Mouse (Mus musculus) heart, adult 18-20 months (tissue): ENCODE results near the gene Tle3. TPM values are rescaled to one million over a fixed set of nuclear protein-coding genes. Genes with fewer than 3 reads are reported as not detected.

Experiments used
- DNase-seq, 2 experiments: peaks; one replicate each; pipeline ENCODE4 v3.0.0; 2021 to 2022; ENCODE audit warnings: mixed read lengths in 1 of 2
- total RNA-seq, 2 experiments: library from RNA; stranded (reverse); gene quantifications; 2 replicates each; pipeline ENCODE4 v1.2.3; 2021

Gene Tle3
- total RNA-seq, 2 experiments from 2014 or later: 15.2 to 21.9 TPM

DNA sequence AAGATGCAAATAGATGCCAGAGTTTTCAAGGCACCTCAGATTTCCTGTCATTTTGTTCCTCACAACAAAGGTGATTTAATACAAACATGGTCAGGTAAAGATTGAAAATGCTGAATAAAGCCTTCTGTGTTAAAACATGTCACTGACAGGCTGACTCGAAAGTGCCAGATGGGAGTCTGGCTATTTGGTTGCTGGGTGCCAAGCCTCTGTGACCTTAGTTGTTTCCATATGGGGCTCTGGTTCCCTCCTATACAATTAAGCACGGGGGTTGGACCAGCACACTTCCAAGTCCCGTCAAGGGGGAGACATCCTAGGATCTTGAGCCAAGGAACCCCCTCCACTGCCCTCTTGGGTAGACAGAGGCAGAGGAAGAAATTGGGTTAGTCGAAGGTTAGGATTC, 13.2 kb upstream of the Tle3 start:
- DNase-seq: no peak

DNA sequence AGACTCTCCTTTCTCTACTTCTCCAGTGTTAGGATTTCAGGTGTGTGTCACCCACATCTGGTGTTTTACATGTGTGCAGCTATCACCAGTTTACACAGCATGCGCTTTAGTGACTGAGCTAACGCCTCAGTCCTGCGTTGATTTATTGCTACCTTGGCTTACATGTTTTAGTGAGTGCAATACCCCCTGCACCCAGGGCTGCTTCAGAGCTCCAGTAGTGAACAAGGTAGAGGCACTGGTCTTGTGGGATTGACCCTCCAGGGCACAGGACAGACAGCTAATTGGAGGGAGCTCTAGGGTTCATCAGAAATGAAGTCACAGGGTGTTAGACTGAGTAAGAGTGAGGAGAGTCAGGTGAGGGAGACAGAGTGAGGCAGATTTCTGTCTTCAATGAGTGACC, 12.4 kb upstream of the Tle3 start:
- DNase-seq: no peak

DNA sequence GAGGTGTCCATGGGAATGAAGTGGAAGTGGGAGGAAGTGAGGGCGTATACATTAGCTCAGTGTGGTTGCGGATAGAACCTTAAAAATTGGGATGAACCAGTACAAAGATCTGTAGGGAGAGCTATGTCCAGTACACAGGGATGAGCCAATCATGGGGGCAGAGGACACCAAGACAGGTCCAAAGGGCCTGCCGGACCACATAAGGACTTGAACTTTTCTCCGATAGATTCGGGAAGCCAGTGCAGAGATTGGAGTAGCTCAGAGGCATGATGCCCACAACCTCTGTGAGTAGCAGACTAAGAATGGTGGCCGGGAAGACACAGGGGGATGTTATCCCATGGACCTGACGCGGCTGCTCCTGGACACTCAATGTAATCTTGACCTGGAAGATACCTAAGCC, 12.0 kb upstream of the Tle3 start:
- DNase-seq: no peak

DNA sequence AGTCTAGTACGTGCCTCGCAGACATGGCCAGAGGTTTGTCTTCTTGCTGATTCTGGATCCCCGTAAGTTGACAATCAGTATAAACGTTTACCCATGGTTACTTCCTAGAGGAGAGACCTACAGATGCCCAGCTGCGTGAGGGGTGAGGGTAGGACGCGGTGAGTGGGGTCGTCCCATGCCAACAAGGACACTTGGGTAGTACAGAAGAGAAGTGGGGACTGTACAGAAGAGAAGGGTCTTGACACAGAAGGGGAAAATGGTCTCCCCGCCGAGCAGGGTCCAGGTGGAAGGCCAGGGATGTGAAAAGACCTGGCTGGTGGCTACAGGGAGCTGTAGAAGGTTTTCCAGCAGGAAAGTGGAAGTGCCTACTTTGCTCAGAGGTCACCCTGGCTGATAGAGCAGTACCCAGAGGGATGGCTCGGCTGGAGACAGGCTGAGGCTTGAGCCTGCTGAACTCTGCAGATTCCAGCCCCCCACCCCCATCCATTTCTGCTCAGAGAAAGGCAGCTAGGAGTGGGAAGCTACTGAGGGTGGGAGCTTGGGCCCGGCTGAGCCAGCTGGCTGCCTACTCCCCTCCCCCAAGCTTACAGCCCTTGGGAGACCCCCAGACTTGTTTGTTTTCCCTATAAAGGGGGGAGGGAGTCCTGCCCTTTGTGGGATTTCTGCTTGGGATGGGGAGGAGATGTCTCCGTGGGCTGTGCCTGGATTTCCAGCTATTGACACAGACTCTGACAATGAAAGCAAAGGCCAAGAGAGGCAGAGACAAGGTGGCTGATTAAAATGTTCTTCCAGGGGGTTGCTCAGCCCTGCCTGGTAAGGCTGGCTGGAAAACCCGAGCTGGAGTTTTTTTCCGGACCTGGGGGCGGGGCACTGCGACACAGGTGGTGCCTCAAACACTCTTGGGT, 11.2 kb upstream of the Tle3 start:
- peak in 1 of 2 experiments; percentile 43 for DNase-seq

DNA sequence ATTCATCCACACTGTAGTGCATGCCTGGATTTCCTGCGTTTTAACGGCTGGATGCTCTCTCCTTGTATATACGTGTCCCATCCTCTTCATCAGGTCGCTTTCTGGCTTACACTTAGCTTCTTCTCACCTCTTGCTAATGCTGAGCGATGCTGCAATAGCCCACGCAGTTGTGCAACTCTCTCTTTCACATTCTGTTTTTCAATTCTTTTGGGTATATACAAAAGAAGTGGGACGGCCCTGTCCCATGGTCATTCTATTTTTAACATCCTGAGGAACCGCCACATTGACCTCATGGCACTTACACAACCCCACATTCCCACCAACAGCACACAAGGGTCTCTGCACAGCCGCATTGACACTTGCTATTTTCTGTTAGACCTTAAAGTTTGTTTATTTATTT, 9.0 kb upstream of the Tle3 start:
- no peak for DNase-seq

- no peak for DNase-seq
Observed at GRCm38 (mm10) chr9:61366108-61366507, 6.1 kb upstream of the Tle3 start.

GRCm38 (mm10) chr9:61367156-61367555, 5.0 kb upstream of the Tle3 start:
- DNase-seq: no peak

DNA sequence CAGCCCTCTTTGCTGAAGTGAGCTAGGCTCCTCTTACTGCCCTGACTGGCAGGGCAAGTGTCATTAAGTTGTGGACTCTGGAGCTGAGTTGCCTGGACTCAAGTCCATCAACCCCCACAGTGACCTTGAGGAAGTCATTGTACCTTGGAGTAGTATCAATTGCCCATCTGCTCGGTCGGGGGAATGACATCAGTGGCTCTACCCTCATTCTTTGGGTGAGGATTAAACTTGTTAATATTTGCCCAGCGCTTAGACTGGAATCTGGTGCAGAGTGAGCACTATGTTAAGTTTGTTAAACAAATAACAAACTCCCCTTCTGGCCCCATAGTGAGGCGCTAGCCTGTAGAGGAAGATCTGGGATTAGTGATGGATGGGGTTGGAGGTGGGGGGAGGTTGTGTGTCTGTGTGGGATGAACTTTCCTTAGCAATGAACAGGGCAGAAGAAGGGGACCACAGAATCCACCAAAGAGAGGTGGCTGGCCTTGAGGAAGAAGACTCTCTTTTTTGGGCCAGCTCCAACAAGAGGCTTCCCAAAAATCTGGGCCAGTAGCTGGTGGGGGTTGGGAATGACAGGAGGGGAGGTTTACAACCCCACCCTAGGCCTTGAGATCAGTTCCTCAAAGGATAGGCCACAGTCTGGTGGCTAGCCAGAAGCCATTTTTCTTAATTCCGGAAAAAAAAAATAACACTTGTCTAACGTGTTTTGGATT, 4.2 kb upstream of the Tle3 start:
- peak in 1 of 2 experiments; percentile 36 for DNase-seq

DNA sequence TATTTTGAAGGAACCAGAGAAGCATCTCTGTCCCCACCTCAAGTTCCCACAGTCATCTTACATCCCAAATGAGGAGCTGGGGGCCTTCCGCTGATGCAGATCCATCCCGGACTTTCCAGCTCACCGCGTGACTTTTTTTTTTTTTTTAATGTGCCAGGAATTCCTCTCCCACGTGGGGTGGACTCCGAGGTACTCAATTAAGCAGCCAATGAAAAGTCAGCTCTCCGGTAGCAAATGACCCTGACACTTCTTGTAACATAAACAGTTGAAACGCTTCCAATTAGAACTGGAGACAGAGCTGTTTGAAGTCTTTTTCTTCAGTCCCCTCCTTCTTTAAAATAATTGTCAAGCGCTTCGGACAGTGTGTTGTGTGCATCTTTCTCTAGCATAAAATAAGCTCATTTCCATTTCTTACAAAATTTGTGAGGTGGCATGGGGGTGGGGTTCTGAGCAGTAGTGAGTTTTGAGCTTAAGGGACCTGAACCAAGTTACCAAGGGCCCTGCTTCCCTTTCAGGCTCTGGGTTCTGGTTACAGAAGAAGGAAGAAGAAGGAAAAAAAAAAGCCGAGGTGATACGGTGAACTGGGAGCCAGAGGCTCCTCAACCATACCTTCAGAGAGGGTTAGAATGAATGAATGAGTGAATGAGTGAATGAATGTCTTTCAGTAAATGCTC, 3.5 kb upstream of the Tle3 start:
- peak; percentile 80 for DNase-seq

DNA sequence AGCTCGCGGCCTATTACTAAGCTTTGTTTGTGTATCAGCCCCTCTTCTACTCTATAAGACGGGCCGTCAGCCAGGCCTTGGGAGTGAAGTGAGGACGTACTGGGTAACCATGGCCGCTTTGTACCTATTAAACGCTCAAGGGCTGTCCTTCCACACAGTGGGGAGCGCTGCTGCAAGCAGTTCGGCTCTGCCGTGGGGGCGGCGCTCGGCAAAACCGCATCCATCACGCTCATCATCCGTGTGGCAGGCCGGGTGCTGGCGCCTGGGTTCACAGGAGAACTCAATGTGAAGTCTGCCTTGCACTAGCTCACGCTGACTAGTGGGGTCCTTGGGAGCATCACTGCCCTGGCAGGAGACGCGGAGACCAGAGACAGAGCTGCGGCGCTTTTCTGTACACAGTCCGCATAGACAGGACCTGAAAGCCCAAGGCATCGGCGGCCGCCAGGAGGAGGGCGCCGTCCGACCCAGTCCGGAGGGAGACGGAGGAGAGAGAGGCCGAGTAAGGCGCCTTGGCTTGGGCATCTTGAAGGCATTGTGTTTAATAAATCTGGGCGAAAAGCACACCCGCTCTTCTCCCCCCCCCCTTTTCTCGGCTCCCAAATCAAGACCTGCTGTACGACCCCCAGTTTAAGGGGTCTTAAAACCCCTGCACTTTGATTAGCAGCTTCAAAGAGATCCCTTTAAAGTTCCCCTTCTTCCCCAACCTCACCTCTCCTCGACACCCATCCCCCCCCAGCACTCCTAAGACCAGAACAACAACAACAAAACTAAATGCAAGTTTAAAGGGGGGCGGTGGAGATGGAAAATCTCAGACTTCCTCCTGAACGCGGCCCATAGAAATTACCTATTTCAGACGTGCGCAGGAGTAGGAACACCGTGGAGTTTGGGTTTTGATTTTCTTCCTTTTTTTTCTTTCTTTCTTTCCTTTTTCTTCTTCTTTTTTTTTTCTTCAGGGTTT, 2.6 kb upstream of the Tle3 start:
- peak; percentile 42 to 70 for DNase-seq

- peak; percentile 98 for DNase-seq
Observed at GRCm38 (mm10) chr9:61370454-61370888, 1.7 kb upstream of the Tle3 start.

DNA sequence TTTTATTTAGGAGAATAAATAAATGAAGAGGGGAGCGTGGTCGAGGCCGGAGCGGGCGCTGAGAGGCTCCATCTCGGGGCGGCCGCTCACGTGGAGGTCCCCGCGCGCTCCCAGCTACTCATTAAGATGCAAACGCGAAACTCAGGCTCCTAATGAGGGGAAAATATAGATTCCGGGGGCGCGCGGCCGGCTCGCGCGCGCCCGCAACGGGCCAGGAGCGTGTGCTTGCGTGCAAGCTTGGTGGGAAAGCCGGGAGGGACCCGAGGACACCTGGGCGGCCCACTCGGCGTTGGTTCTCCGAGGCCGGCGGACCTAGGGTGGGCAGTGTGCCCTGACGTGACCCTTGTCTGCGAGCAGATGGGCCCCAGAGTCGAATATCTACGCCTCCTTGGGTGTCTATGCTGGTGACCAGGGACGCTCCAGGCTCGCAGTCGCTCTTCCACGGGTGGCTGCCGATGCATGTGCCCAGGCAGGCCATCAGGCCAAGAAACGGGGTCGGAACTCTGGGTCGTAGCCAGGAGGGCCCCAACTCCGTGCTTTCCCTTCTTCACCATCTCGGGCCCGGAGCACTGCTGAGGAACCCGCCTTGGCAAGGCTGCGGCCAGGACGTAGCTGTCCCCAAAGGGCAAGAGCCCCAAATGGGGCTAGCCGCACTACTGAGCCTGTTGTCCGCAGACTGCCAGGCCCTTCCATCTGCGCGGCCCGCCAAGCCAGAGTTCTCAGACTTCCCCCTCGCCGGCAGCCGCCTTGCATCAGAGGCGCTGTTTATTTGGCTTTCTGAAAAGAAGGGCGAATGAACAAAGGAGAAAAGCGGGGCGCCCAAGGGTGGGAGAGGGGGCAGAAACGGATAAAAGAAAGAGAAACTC, 1.0 kb upstream of the Tle3 start:
- peak; percentile 82 to 83 for DNase-seq

GRCm38 (mm10) chr9:61372510-61372975, 377 bp downstream of the Tle3 start:
- no peak for DNase-seq

GRCm38 (mm10) chr9:61372976-61373633, 939 bp downstream of the Tle3 start:
- peak; percentile 56 to 68 for DNase-seq

DNA sequence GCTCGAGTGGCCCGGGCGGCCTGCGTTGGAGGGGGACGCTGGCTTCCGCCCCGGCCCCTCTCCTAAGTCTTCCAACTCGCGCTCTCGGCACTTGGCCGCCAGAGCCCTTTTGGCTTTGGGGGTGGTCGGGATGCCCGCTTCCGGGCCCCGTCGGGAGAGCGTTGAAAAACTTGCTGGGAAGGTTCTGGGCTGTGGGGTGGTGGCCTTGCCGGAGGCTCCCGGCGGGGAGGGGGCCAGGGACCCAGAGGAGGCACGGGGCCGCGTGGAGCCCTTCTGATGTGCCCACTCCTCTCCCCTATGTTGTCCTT, 1.4 kb downstream of the Tle3 start:
- peak; percentile 38 to 68 for DNase-seq

- peak; percentile 29 to 55 for DNase-seq
Observed at GRCm38 (mm10) chr9:61373942-61374900, 2.1 kb downstream of the Tle3 start.

DNA sequence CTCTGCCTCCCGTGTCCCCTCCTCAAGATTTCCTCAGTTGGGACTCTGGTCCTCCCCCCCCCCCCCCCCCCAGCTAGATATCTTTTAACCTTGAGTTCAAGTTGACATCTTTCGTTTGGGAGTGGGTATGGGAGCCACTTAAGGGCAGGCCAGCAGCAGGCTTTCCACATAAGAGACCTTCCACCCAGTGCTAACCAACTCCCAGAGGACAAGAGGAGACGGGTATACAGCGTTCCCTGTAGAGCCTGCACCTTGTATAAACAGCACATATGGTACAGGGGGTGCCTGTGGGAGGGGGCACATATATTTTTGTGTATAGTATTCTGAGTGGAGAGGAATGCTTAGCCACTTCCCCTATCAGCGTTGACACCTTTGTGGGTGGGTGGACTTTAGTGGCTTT, 2.8 kb downstream of the Tle3 start:
- no peak for DNase-seq

GRCm38 (mm10) chr9:61375802-61376561, 3.8 kb downstream of the Tle3 start:
- DNase-seq: no peak
